Mouse (Mus musculus): ENCODE results near the gene Rasd1. TPM values are rescaled to one million over a fixed set of nuclear protein-coding genes. Genes with fewer than 3 reads are reported as not detected.

Gene Rasd1
- polyA plus RNA-seq (2014; fragmentation: Illumina TruSeq; extraction: RNeasy Lipid Tissue Mini Kit (QIAGEN cat#74804); ENCODE audit: low read depth, low replicate concordance): 1.7 TPM

GRCm38 (mm10) chr11:59964818-59965217, at the start of gene Rasd1:
Gene Rasd1 (minus strand): TSS chr11:59964944.

GRCm38 (mm10) chr11:59947752-59948400, 16.9 kb downstream of the Rasd1 start, which contains the start of gene Med9:
Gene Med9 (plus strand): TSS chr11:59948206.

Other genes starting within 250 kb of the Rasd1 start
- 0.58 TPM for gene Pld6, start 177.3 kb downstream of the Rasd1 start, polyA plus RNA-seq (2014; fragmentation: Illumina TruSeq; extraction: RNeasy Lipid Tissue Mini Kit (QIAGEN cat#74804); ENCODE audit: low read depth, low replicate concordance)
- 5.9 TPM for gene Flcn, start 154.9 kb downstream of the Rasd1 start, polyA plus RNA-seq (2014; fragmentation: Illumina TruSeq; extraction: RNeasy Lipid Tissue Mini Kit (QIAGEN cat#74804); ENCODE audit: low read depth, low replicate concordance)
- gene Nt5m, start 125.5 kb downstream of the Rasd1 start, polyA plus RNA-seq (2014; fragmentation: Illumina TruSeq; extraction: RNeasy Lipid Tissue Mini Kit (QIAGEN cat#74804); ENCODE audit: low read depth, low replicate concordance): 5.9 TPM
- gene Cops3, start 125.1 kb downstream of the Rasd1 start, polyA plus RNA-seq (2014; fragmentation: Illumina TruSeq; extraction: RNeasy Lipid Tissue Mini Kit (QIAGEN cat#74804); ENCODE audit: low read depth, low replicate concordance): 256 TPM
- gene Med9, start 16.7 kb downstream of the Rasd1 start, polyA plus RNA-seq (2014; fragmentation: Illumina TruSeq; extraction: RNeasy Lipid Tissue Mini Kit (QIAGEN cat#74804); ENCODE audit: low read depth, low replicate concordance): 12.4 TPM
- gene Pemt, start 81.5 kb upstream of the Rasd1 start, polyA plus RNA-seq (2014; fragmentation: Illumina TruSeq; extraction: RNeasy Lipid Tissue Mini Kit (QIAGEN cat#74804); ENCODE audit: low read depth, low replicate concordance): not detected
- 3.5 TPM for gene Rai1, start 140.1 kb upstream of the Rasd1 start, polyA plus RNA-seq (2014; fragmentation: Illumina TruSeq; extraction: RNeasy Lipid Tissue Mini Kit (QIAGEN cat#74804); ENCODE audit: low read depth, low replicate concordance)